Mouse (Mus musculus) lung, embryonic 14.5 days (tissue): ENCODE measurements around the gene Pip5k1c. TPM values are rescaled to one million over a fixed set of nuclear protein-coding genes. Genes with fewer than 3 reads are reported as not detected.

Experiments used
- ATAC-seq: fragments of 200-750 bp; cut with Nextera tagmentation; 2 replicates; pipeline ENCODE4 v1.8.0; 2017; ENCODE audit warnings: mild to moderate bottlenecking, moderate TSS enrichment, moderate library complexity; ENCODE audit not compliant: insufficient read depth
- DNase-seq: peaks from one replicate; pipeline ENCODE4 v3.0.0-alpha.2; 2015
- H3K27ac ChIP-seq: fragments of 300-500 bp; sonication (generic); 2 replicates; pipeline ENCODE4 v1.5.1; 2014; ENCODE audit warnings: low read depth, mild to moderate bottlenecking, moderate library complexity
- H3K27me3 ChIP-seq: fragments of 300-500 bp; sonication (generic); 2 replicates; pipeline ENCODE4 v1.6.1; 2014; ENCODE audit warnings: low read length, control low read depth; ENCODE audit not compliant: insufficient read depth
- H3K36me3 ChIP-seq: fragments of 300-500 bp; sonication (generic); 2 replicates; pipeline ENCODE4 v1.6.1; 2014; ENCODE audit warnings: control low read depth; ENCODE audit not compliant: insufficient read depth
- H3K4me1 ChIP-seq: fragments of 300-500 bp; sonication (generic); 2 replicates; pipeline ENCODE4 v1.6.1; 2014; ENCODE audit warnings: antibody characterized with exemption, control low read depth; ENCODE audit not compliant: insufficient read depth
- H3K4me2 ChIP-seq: fragments of 300-500 bp; sonication (generic); 2 replicates; pipeline ENCODE4 v1.6.1; 2014; ENCODE audit warnings: mild to moderate bottlenecking
- H3K4me3 ChIP-seq: fragments of 300-500 bp; sonication (generic); 2 replicates; pipeline ENCODE4 v1.5.1; 2014; ENCODE audit warnings: low read depth, low read length
- H3K9ac ChIP-seq: fragments of 300-500 bp; sonication (generic); 2 replicates; pipeline ENCODE4 v1.6.1; 2014
- H3K9me3 ChIP-seq: fragments of 300-500 bp; sonication (generic); 2 replicates; pipeline ENCODE4 v1.6.1; 2016; ENCODE audit warnings: low read depth, low read length, control low read depth
- CTCF ChIP-seq: IDR thresholded peaks from 2 replicates; pipeline ENCODE4 v1.5.1; 2016; ENCODE audit warnings: antibody characterized with exemption, low read depth
- WGBS: fragments of 180-500 bp; shearing (Covaris S2); extraction: QIAGEN DNeasy Blood & Tissue Kit; methylation state at CpG from one replicate; pipeline ENCODE4 v1.1.7; 2014; 5-methylcytosine and 5-hydroxymethylcytosine counted together
- polyA plus RNA-seq: library from polyadenylated mRNA; unstranded; fragments of >200 nt; fragmentation: Nextera tagmentation; extraction: Ambion mirVana; gene quantifications from 2 replicates; pipeline ENCODE4 v1.2.1, GENCODE M21; 2014

Pip5k1c gene
- polyA plus RNA-seq, 1 experiment from 2014 or later, result 58.6 TPM

DNA sequence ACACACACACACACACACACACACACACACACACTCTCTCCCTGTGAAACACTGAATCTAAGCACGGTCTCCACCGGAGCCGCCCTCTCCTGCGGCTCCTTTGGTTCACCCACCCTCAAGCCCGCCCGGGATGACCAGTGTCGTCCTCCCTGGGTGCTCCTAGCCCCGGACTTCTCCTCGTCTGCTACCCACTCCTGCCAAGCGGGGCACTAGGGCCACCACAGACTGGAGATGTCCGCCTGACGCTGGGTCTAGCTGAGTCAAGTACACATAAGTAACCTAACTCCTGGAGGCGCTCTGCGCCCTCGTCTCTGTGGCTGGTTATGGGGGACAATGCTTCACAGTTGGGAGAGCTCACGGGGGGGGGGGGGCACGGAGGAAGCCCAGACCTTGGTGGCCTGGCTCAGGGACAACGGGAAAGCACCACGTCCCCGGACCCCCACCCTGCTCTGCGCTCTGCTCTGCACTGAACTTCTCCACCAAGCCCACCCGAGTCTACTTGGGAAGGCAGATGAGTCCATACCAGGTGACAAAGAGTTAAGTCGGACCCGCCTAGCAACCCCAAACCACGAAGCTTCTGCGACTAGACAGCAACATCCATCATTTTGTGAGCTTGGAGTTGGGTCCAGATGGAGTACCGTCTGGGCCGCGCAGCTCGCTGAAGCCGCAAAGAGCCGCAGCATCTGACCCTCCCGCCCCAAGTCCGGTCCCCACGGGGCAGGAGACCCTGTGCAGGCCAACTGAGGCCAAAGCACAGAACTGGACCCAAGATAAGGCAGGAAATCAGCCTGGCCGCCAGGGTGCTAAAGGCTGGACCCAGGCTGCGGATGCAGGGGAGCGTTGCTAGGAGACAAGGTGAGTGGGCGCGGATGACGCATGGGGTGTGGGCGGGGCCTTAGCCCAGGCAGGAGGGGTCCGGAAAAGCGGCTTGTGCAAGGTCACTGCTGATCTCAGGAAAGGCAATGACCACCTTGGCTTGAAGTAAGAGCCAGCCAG, 40.0 kb upstream of the Pip5k1c start, which contains the start of gene Matk:
Gene Matk (plus strand): TSS at position 512 of the 996 bp plus-strand sequence.
- H3K4me2 ChIP-seq, result peak within 1 kb of the TSS; percentile 15; the same call in 1 of the 2 replicates
- no peaks in the 10 kb centered on the region for H3K9me3 ChIP-seq
- H3K9ac ChIP-seq, result peak within 1 kb of the TSS; percentile 6; the same call in 1 of the 2 replicates
- no peak for ATAC-seq
- 7% methylated on average over 44 of the region's 44 CpGs for WGBS
- H3K4me3 ChIP-seq, result no peak within 1 kb of the TSS
- TF ChIP-seq CTCF, result peak; percentile 22; the same call in 1 of the 2 replicates
- DNase-seq, result peak; percentile 59
- H3K27ac ChIP-seq, result no peak within 1 kb of the TSS
- H3K4me1 ChIP-seq, result no peaks in the 10 kb centered on the region
- peaks cover 56% of the 10 kb centered on the region for H3K27me3 ChIP-seq
- no peaks in the 10 kb centered on the region for H3K36me3 ChIP-seq

DNA sequence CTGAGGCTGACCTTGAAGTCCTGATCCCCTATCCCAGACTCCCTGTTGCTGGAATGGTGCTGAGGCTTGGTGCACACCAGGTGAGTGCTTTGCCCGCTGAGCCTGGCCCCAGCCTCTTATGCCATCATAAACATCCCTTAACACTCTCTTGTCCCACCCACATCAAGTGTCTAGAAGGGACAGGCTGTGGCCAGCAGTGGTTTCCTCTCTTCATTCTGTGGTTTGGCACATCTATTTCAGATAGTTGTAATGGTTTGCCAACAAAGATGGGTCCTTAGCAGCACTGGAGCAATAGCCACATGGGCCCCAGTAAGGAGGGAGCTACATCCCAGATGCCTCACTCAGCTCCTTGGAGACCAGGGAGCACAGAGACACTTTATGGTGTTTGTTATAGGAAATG, 37.9 kb upstream of the Pip5k1c start:
- no peak overlapping the region for H3K4me3 ChIP-seq
- no peaks in the 10 kb centered on the region for H3K9me3 ChIP-seq
- no peaks in the 10 kb centered on the region for H3K36me3 ChIP-seq
- no peak for TF ChIP-seq CTCF
- H3K4me1 ChIP-seq, result peaks cover 3% of the 10 kb centered on the region; the same call in 1 of the 2 replicates
- peaks cover 78% of the 10 kb centered on the region for H3K27me3 ChIP-seq
- H3K27ac ChIP-seq, result no peak overlapping the region
- H3K4me2 ChIP-seq, result no peak overlapping the region
- H3K9ac ChIP-seq, result no peak overlapping the region
- ATAC-seq (no peak), DNase-seq (no peak)
- 47% methylated on average over 1 of the region's 1 CpGs for WGBS

DNA sequence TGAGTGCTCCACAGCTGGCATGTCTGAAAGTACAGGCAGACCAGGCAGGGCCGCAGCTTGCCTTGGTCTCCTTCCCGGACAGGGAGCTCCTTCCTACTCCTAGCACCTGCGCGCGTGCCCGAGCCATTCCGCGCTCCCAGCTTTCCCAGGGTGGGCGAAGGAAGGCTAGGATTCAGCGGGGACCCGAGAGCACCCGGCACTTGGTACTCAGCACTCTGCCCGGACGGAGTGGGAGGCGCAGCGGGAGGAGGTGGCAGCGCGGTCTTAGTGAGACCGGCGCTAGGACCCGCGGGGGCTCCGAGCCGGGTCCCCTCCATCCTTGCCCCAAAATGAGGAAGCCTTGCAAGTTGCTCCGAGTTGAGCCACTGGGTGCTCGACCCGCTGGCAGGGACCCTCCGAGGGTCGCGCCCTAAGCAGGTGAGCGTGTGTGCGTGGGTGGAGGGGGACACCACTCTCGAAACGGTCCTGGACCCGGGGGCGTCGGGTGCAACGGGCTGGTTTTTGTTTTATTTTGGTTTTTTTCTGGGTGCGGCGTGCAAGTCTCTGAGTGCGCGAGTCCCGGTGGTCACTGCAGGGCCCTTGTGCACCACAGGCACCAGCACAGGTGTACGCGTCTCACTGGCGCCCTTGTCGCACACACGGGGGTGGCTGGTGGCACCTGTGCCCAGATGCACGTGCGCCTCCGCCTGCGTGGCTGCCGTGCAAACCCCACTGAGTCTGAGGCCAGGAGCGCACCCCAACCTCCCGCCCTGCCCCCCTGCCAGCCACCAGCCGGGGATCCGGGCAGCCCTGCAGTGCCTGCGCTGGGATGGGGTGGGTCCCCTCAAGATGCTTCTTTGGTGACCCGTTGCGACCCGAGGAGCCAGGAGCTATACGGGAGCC, 35.4 kb upstream of the Pip5k1c start:
- peaks cover 69% of the 10 kb centered on the region for H3K27me3 ChIP-seq
- H3K36me3 ChIP-seq, result peaks cover 2% of the 10 kb centered on the region; the same call in 1 of the 2 replicates
- H3K4me2 ChIP-seq, result peak overlapping the region; percentile 69
- no peaks in the 10 kb centered on the region for H3K9me3 ChIP-seq
- peak overlapping the region; percentile 36 for H3K9ac ChIP-seq
- DNase-seq (no peak), ATAC-seq (no peak)
- WGBS, result 3% methylated on average over 62 of the region's 62 CpGs
- H3K4me1 ChIP-seq, result peaks cover 3% of the 10 kb centered on the region; the same call in 1 of the 2 replicates
- TF ChIP-seq CTCF, result no peak
- H3K4me3 ChIP-seq, result peak overlapping the region; percentile 38
- no peak overlapping the region for H3K27ac ChIP-seq

DNA sequence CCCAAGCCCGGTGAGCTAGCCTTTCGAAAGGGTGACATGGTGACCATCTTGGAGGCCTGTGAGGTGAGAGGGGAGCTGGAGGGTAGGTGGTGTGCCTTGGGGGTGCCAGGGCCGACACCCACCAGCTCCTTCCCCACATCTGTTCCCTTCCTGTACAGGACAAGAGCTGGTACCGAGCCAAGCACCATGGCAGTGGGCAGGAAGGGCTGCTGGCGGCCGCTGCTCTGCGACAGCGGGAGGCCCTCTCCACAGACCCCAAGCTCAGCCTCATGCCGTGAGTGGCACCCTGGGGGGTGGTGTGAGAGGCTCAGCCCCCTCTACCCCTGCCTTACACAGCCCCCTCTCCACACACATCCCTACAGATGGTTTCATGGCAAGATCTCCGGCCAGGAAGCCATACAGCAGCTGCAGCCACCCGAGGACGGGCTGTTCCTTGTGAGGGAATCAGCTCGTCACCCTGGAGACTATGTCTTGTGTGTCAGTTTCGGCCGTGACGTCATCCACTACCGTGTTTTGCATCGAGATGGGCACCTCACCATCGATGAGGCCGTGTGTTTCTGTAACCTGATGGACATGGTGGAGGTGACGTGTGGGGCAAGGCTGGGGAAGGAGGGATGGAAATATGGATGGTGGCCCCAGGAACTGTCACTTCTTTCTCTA, 33.4 kb upstream of the Pip5k1c start:
- Histone ChIP-seq H3K9me3 (no peaks in the 10 kb centered on the region), H3K4me2 (no peak overlapping the region), H3K9ac (peak overlapping the region; percentile 2; the same call in 1 of the 2 replicates), H3K4me1 (peaks cover 3% of the 10 kb centered on the region; the same call in 1 of the 2 replicates), H3K27me3 (peaks cover 51% of the 10 kb centered on the region), H3K27ac (no peak overlapping the region), H3K4me3 (no peak overlapping the region), H3K36me3 (peaks cover 22% of the 10 kb centered on the region)
- ATAC-seq (no peak), DNase-seq (peak; percentile 33)
- TF ChIP-seq CTCF, result no peak
- 30% methylated on average over 21 of the region's 21 CpGs for WGBS

DNA sequence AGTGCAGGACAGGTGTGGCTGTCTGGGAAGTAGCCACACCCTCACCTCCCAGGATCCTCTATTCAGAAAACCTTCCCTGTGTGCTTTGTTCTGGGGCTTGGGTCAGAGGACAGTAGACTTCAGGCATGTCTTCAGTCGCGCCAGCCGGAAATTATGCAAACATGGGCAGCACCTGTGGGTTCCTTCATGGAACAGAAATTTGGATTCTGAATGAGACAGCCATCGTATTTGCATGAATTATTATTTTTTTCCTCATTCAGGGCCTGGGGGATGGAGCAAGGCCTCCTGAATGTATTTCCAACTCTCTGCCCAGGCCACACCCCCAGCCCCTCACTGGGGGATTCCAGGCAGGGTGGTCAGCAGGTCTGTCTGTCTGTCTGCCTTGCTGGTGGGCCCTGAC, 31.7 kb upstream of the Pip5k1c start:
- TF ChIP-seq CTCF, result no peak
- peaks cover 43% of the 10 kb centered on the region for H3K27me3 ChIP-seq

DNA sequence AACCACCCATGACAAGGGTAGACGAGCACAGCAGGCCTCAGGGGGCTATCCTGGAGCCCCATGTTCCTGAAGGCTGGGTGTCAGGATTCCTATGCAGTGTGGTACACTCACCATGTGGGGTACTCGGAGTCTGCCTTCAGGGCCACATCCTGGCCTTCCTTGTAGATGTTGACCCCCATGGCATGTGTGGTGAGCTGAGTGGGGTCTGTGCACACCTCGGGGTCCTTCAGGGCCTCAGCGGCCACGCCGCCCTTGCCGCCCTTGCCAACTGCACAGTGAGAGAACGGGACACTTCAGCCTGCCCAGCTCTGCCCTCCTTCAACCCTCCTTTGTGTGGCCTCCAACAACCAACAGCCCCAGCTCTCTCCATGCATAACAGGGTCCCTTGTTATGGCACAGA, 27.2 kb upstream of the Pip5k1c start:
- H3K9ac ChIP-seq, result peak overlapping the region; percentile 73
- H3K4me1 ChIP-seq, result peaks cover 15% of the 10 kb centered on the region
- TF ChIP-seq CTCF, result no peak
- H3K4me2 ChIP-seq, result peak overlapping the region; percentile 88
- ATAC-seq (no peak), DNase-seq (no peak)
- H3K27ac ChIP-seq, result no peak overlapping the region
- H3K27me3 ChIP-seq, result peaks cover under 1% of the 10 kb centered on the region; the same call in 1 of the 2 replicates
- no peaks in the 10 kb centered on the region for H3K9me3 ChIP-seq
- H3K36me3 ChIP-seq, result peaks cover 36% of the 10 kb centered on the region
- 90% methylated on average over 8 of the region's 8 CpGs for WGBS
- peak overlapping the region; percentile 64 for H3K4me3 ChIP-seq

More for the DNA sequence above, 31.7 kb upstream of the Pip5k1c start:
- WGBS, result 83% methylated on average over 4 of the region's 4 CpGs
- ATAC-seq, result no peak
- H3K27ac ChIP-seq, result no peak overlapping the region
- H3K4me3 ChIP-seq, result no peak overlapping the region
- no peak overlapping the region for H3K4me2 ChIP-seq
- H3K9ac ChIP-seq, result no peak overlapping the region
- peaks cover 11% of the 10 kb centered on the region for H3K4me1 ChIP-seq
- peaks cover 34% of the 10 kb centered on the region for H3K36me3 ChIP-seq
- no peak for DNase-seq
- no peaks in the 10 kb centered on the region for H3K9me3 ChIP-seq
